Mouse (Mus musculus) 3T3-L1 (cell line): ENCODE measurements around the gene Rfc2.
A peak's percentile ranks its signal among the peaks of the same experiment; 100 is the strongest.

Experiments
- DNase-seq: peaks from one replicate; pipeline ENCODE4 v3.0.0-alpha.2; 2015; ENCODE audit warnings: low read depth, low spot score

The Rfc2 gene

DNA sequence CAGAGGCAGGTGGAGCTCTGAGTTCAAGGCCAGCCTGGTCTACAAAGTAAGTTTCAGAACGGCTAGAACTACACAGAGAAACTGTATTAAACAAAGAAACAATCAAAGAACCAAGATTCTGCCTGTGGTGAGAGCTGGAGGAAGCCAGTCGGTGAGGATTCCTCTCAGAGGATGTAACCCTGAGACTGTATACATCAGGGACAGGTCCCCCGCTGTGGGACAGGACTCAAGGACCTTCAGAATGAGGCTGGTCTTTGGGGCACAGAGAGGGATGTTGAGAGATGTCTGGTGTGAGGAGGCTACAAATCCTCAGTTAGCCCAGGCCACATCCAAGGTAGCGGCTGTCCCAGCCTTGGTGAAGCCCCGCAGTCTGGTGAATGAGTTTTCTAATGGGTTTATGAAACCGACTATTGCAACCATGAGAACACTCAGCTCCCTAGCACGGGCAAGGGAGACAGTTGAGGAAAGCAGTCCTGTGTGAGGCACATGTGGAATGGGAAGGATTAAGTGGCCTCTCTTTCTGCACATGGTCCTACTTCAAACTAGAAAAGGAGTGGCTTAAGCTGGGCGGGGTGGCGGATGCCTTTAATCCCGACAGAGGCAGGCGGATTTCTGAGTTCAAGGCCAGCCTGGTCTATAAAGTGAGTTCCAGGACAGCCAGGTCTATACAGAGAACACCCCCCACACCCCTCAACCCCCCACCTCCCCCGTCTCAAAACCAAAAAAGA is 28.9 kb downstream of the Rfc2 start:
- DNase-seq, result no peak

DNA sequence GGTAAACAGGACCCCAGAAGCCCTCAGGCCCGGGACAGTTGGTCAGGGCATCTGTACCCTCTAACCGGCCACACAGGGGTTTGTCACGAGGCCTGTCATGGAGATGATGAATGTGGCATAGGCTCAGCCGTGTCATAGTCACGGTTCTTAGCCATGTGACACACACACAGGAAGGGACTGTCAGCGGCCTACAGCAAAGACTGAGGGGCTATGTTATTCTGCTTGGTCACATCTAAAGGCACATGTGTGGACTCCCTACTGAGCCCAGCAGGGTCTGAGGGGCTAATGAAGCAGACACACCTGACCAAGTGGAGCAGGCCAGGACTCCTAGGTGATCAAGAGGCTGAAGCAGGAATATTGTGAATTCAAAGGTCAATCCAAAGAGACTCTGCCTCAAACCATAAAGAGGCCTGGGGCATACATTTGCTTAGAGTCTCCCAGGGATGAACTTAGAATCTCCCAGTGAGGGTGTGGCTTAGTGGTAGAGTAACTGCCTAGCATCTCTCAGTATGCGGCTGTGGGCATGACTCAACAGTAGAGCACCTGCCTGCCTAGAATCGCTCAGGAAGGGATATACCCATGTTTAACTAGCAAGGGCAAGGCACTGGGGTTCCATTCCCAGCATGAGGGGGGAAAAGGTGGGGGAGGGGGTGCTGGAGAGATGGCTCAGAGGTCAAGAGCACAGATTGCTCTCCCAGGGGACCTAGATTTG is 30.8 kb downstream of the Rfc2 start:
- peak; percentile 75 for DNase-seq

DNA sequence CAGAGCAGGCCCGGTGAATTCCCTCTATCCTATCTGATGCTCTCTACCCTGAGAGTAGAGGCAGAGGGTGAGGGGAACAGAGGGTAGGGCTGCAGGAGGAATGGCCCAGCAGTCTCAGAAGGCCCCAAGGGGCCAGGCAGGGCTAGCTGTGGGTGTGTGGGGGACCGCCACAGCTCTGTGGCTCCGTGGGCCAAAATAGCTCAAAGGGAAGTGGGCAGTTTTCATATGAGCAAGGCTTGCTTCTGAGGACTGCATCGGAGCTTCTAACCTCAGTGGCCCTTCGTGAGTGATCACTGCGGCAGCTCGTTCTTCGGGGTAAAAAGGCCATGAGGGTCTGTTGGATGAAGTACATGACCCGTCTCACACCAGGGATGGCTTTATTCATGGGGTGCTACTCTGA is 32.6 kb downstream of the Rfc2 start:
- DNase-seq, result no peak

DNA sequence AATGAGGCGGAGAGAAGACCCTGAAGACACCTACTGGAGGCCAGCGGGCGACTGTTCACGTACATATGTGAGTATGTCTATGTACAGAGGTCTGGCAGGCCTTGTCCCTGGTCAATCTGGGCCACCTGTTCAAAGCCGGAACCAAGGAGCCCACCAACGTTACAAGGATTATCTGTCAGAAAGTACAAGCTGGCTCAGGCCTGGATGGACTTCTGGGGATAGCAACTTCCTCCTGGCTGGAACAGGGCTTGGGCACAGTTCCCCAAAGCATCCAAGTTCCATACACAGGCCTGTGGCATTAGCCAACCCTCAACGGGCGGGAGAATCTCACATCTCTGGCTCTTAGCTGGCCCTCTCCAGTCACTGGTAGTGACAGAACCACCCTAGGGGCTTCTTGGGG is 33.1 kb downstream of the Rfc2 start:
- no peak for DNase-seq

DNA sequence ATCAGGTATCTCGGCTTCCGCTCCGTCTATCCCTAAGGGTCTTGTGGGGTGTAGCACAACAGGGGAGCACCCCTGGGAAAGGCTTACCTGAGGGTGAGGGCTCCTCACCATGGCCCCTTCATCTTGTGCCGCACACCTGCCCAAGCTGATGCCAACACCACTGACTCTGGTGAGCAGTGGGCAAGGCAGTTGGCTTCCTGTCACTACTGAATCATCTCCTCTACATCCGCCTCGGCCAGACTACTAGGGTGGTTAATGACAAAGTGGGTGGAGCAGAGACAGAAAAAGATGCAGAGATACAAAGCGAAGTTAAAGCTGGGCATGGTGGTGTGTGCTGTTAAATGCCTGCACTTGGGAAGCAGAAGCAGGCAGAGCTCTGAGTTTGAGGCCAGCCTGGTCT is 33.6 kb downstream of the Rfc2 start, which contains the start of gene Lat2:
Lat2 (minus strand) TSS at position 224 of the 400 bp plus-strand sequence.
- no peak for DNase-seq

DNA sequence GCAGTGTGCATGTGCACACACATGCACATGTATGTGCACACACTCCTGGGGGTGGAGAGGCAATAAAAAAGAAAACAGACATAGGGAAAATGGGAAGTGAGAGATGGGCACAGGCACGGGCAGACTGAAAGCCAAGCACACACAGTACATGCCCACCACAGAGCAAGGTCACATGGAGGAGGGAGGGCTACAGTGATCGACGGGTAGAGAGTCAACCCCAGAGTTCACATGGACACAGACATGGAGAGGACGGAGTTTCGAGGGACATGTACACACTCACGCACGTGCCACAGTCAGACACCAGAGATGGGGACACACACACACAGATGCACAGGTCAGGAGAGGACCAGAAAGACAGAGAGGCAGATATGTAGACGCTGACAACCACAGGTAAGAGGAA is 34.2 kb downstream of the Rfc2 start:
- no peak for DNase-seq

DNA sequence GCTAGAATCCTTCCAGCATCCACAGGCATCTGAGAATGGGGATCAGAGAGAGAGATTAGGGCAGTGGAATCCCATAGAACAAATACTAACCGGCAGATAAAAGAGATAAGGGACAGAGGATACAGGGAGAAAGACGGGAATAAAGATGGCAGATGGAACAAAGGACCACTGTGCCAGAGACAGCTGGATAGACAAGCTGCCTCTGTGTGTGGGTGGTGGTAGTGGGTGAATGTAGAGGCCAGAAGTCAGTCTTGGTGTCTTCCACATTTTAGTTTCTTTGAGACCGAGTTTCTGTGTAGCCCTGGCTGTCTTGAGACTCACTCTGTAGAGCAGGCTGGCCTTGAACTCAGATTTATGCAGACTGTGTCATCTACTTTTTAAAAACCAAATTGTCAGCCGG is 34.6 kb downstream of the Rfc2 start:
- no peak for DNase-seq

DNA sequence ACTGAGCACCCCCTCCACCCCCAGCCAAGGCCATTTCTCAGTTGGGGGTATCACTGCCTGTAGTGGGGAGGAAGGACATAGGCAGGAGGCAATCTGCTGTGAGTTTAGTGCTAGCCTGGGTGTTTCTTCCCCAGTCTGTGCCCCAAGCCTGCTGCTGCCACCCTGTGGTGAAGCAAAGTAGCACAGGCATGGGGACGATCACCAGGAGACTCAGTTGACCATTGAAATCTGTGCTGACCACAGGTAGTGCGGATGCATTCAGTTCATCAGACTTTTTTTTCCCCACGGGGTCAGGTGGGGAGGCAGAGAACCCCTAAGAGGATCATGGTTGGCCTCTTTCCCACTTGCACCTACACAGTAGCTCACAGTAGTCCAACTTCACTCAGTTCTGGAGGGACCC is 35.9 kb downstream of the Rfc2 start:
- peak; percentile 68 for DNase-seq

DNA sequence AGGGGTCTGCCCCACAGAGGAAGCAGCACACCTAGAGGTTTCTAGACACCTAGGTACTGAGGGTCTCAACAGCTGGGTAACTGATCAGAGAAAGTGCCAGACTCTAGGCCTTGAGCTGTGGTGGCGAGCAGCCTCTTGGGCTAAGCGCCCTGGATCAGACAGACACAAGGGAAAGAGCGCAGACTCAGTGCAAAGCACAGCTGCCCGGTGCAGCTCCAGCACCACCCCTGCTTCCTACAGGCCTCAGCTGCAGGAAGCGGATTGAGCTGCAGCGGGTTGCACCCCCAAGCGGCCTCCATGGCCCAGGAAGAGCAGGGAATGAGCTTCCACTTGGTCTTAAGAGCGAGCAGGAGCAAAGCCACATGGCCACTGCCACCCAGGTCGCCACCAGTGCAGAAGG is 39.3 kb downstream of the Rfc2 start:
- DNase-seq, result no peak

DNA sequence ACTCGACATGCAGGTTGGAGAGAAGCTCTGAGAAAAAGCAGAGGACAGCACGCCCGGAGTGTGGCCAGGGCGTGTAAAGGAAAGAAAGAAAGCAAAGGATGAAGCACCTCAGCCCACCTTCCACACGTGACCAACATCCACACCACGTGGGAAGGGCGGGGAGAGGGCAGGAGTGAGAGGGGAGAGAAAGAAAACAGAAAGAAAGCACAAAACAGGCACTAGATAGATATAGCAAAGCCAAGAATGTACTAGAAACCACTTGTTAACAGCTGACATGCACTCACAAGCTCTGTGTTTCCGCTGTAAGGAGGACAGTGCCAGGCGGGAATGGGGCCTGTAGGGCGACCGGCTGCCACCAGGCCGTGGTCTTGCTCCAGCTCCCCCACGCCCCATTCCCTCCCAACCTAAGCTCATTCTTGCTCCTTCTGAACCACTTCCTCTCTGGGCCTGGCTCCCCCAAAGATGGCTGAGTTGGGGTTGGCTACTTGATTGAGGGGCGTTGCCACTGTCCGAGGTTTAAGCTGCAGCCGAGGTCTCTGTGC is 40.0 kb downstream of the Rfc2 start:
- DNase-seq, result no peak

DNA sequence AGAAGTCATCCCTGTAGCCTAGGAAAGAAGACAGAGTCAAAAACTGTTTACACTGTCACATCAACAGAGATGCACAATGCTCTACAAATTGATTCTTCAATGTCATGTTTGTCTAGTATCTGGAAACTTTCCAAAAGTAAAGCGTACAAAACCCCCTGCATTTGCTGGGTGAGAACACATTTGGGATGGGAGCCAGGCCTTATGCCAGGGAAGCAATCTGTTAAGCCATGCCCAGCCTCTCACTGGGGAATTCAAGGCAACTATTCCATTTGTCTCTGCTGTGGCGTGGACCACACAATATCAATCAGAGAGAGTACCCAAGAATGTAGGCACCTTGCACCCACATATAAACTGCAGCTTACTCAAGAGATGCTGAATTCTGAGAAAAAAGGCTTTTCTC is 40.9 kb downstream of the Rfc2 start:
- DNase-seq, result no peak

DNA sequence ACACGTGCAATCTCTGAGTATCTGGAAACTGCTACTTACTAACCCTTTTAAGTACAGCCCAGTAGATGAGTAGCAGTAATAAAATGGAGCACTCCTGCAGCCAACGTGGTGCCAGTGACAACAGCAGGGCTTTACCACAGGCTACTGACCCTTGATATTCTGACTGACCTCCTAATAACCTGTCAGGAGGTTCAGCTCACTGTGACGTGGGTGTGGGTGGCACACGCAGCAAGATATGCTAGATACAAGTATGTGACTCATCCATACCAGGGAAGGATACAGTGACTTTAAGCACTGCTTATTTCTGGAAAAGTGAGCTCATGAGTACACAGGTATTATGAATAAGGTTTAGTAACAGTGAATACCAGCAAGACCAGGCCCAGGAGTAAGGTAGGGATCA is 48.3 kb downstream of the Rfc2 start:
- DNase-seq, result peak; percentile 60

DNA sequence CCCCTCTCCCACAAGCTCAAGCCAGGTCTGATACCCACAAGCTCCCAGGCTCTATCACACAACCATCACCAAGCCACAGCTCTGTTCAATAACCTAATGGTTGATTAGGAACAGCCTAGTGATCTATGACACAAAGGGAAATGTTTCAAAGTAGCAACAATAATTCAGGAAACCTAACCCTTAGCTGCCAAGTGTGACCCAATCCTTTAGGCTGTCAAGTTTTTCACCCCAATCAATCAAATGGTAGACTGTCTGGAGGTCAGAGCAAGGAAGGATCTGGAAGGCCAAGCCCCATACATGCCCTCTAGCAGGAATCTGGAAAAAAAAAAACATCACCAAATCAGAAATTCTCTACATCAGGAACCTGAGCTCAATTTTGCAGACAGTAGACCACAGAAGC is 49.7 kb downstream of the Rfc2 start:
- no peak for DNase-seq

DNA sequence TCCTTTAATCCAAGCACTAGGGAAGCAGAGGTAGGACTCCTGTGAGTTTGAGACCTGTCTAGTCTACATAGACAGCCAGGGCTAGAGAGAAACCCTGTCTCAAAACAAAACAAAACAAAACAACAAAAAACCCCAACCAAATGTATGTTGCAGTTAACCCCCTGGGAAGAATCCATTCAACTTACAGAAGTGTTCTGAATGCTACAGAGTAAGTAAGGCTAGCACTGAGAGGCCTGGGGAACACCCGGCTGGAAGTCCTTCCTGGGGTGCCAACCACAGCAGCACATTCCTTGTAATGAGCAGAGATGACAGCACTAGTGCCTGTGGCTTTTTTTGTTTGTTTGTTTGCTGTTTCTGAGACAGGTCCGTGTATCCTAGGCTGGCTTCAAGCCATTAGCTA is 51.7 kb downstream of the Rfc2 start:
- DNase-seq, result no peak

DNA sequence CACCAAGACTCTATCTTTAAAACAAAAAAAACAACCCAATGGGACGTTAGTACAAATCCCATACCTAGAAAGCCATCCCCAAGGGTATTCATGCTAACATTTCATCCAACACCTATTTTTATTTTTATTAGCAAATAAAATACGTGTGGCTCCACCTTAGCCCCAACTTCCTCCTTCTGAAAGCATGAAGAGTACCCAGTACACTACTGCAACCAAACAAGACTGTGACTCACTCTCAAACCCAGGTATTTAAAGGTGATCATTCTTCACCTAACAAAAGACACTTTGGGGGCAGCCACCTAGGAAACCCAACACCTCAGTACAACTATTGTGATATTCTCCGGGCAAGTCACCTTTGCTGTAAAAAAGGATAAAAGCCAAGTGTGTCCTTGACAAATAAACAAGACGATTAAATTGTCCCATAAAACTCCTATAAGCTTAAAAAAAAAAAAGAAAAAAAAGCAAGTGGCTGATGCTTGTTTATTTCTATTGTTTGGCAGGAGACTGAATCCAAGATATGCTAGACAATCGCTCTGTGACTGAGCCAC is 56.7 kb downstream of the Rfc2 start:
- no peak for DNase-seq

DNA sequence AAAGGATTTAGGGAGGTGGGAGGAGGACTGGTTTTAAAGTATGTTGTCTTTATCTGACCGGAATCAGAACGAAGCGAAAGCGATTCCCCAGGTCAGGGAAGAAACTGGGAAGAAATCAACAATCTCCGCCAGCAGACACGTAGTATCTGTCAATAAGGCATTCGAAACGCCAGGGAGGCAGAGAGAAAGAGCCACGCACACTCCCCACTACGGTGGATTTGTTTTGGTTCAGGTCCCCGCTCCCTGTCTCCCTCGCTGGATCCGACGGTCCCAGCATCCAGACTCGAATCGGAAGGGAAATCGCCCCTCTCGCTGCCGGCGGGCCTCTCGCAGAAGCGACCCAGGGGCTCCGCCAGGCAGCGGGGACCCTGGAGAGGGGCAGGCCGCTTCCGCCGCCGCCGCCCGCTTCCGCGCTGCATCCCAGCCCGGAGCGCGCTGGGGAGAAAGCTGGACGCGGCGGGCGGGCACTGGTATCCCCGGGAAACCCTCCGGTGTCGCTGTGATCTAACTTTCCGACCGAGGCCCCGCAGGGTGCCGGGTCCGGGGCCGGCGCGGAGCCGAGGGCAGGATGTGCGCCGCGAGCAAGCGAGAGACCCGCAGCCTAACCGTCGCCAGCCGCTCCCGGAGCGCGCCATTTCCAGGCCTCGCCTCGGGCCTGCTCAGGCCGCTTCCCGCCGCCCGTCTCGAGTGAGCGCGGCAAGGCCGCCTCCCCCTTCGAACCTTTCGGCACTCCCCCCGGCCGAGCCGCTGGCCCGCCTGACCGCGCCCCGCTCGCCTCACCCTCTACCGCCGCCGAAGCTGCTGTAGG is 57.5 kb downstream of the Rfc2 start:
- peak; percentile 37 for DNase-seq

DNA sequence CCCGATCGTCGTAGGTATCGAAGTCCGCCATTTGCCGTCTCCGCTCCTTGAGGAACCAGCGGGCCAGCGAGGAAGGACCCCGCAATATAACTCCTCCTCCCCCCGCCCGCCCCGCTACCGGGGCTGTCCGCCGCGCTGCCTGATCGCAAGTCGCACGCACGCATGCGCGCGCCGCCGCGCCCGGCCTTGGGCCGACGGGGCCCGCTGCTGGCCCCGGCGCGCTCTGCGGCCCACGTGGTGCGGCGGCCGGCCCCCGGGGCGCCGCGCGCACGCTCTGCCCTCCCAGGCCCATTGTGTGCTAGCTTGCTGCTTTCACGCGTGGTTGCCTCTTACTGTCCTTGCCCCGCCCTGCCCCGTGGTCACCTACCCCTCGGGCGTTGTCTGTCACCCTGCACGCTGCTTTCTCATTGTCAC is 58.1 kb downstream of the Rfc2 start, which contains the start of gene Eif4h:
Eif4h (minus strand) TSS at position 222 of the 414 bp plus-strand sequence.
- peak; percentile 91 for DNase-seq

DNA sequence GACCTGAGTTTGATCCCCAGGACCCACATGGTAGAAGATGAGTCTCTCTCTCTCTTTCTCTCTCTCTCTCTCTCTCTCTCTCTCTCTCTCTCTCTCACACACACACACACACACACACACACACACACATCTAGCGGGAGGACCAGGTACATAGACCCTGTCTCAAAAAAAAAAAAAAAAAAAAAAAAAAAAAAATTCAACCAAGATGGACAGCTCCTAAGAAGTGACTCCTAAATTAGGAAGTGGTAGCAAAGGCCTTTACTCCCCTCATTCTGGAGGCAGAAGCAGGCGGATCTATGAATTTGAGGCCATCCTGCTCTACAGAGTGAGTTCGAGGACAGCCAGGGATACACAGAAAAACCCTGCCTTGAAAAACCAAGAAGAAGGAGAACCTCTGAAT is 59.2 kb downstream of the Rfc2 start:
- DNase-seq, result no peak

DNA sequence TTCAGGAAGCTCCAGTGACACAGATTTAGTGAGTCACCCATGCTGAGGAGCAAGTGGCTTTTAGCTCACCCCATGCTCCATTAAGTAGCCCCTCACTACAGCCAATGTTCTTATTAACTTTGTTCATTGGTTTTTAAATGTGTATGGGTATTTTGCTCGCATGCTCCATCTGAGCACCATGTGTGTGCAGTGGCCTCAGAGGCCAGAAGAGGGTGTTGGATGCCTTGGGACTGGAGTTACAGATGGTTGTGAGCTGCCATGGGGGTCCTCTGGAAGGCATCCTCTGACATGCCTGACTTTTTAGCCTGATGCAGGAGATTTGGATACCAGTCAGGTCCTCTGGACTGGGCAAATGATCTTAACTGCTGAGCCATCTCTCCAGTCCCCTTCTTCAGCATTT is 63.0 kb downstream of the Rfc2 start:
- no peak for DNase-seq

DNA sequence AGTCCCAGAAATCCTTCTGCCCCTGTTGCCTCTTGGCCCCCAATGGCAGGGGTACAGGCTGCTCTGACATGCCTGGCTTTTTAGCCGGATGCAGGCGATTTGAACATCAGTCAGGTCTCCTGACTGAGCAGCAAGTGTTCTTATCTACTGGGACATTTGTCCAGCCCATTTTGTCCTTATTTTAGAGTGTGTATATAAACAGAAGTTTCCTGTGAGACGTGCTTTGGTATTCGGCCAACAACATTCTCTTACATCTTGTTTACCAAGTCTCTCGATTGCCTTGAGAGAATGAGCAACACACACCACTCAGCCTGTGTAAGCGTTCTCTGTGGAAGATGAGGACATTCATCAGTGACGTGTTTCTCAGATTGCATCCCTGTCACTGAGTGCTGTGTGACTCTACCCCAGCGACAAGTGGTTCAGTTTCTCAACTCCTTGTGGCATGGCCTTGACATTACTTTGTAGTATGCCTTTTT is 63.5 kb downstream of the Rfc2 start:
- DNase-seq, result peak; percentile 59

DNA sequence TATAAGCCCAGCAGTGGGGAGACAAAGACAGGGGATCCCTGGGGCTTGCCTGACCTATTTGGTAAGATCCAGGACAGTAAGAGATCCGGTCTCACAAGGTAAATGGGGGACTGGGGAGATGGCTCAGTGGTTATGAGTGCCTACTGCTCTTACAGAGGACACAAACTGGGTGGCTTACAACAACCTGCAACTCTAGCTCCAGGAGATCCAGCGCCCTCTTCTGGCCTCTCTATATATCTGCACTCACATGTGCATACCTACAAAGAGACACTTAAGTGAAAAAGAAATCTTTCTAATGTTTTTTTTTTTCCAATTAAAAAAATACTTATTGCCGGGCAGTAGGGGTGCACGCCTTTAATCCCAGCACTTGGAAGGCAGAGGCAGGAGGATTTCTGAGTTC is 65.3 kb downstream of the Rfc2 start:
- DNase-seq, result no peak

DNA sequence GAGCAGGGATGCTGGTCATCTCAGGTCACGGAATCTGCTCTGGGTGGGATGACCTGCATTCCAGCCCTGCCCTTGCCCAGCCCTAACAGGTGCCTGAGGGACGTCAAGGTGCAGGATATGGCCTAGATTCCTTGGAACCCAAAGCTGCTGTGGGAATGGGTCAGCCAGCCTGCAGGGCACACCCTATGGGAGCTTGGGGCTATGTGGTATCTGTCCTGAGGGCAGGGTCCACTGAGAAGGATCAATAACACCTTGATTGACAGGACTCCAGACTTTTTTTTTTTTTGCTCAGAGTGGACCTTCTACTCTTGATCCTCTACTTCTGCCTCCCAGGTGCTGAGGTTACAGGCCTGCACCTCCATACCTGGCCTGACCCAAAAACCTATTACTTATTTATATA is 66.2 kb downstream of the Rfc2 start:
- no peak for DNase-seq
